Mouse (Mus musculus): Measurements from ENCODE around the gene Mxi1. TPM values are rescaled to one million over a fixed set of nuclear protein-coding genes. Genes with fewer than 3 reads are reported as not detected.

The Mxi1 gene
- polyA plus RNA-seq (2015; fragmentation: Nextera tagmentation; extraction: Ambion mirVana), result 58.9 and 64.0 TPM in 2 replicates

DNA sequence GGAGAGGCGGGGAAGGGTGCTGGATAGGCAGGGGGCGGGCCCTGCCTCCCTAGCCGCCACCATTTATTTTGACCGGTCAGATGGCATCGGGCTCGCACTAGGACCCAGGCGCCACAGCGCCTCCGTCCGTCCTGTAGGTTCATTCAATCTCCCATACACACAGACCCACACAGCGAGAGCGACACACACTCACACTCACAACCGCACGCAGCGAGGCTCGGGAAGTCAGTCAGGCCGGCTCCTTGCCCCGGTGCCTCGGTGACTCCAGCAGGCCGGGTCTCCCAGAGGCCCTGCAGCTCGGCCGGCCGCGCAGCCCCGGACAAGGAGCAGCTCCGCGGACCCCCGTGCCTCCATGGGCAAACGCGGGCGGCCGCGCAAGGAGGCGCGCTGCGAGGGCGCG, at the start of gene Mxi1:
Gene Mxi1, plus strand, starts transcription at position 171 of the 400 bp plus-strand sequence.
- H3K27ac ChIP-seq (ENCODE audit: low read depth, low read length), result peak within 1 kb of the TSS; percentile 94
- H3K9me3 ChIP-seq (ENCODE audit: control insufficient read depth), result no peaks in the 10 kb centered on the region
- H3K4me1 ChIP-seq (replicated peaks; ENCODE audit: control insufficient read depth, insufficient read depth, low read length), result peaks cover 10% of the 10 kb centered on the region; the same call in 1 of the 2 replicates
- H3K36me3 ChIP-seq (ENCODE audit: control insufficient read depth, insufficient read depth), result no peaks in the 10 kb centered on the region
- under 1% methylated on average over 38 of the region's 38 CpGs for WGBS
- TF ChIP-seq CTCF (IDR thresholded peaks at IDR 0.05; ENCODE audit: low read depth), result peak; percentile 72
- peak within 1 kb of the TSS; percentile 92 for H3K9ac ChIP-seq (ENCODE audit: low read depth, low read length)
- peak; percentile 15; the same call in 1 of the 2 replicates for ATAC-seq
- H3K4me2 ChIP-seq (replicated peaks; ENCODE audit: low read depth), result peak within 1 kb of the TSS; percentile 94
- no peaks in the 10 kb centered on the region for H3K27me3 ChIP-seq (replicated peaks; ENCODE audit: control insufficient read depth, insufficient read depth, low read length)
- H3K4me3 ChIP-seq (ENCODE audit: low read depth, low read length), result peak within 1 kb of the TSS; percentile 83

DNA sequence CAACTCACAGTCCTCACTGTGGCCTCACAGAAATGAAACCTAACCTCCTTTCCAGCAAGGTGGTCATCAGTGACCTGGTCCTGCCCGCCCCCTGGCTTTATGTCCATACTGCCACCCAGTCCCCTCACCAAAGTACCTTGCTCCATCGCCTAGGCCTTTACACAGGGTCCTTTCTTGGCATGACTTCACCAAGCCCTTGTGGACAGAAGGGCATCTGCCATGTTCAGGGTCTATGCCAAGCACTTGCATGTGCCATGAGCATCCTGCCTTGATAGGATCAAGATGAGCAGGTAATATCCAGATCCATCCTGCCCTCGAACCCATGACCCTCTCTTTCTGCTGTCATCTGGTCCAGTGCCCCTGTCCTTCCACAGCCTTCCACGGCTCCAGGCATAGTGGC, 49.5 kb upstream of the Mxi1 start:
- Histone ChIP-seq H3K27me3 (replicated peaks; ENCODE audit: control insufficient read depth, insufficient read depth, low read length) (no peaks in the 10 kb centered on the region), H3K4me2 (replicated peaks; ENCODE audit: low read depth) (no peak overlapping the region), H3K4me1 (replicated peaks; ENCODE audit: control insufficient read depth, insufficient read depth, low read length) (no peaks in the 10 kb centered on the region; the same call in 1 of the 2 replicates), H3K27ac (ENCODE audit: low read depth, low read length) (no peak overlapping the region), H3K4me3 (ENCODE audit: low read depth, low read length) (no peak overlapping the region), H3K9me3 (ENCODE audit: control insufficient read depth) (no peaks in the 10 kb centered on the region), H3K9ac (ENCODE audit: low read depth, low read length) (no peak overlapping the region), H3K36me3 (ENCODE audit: control insufficient read depth, insufficient read depth) (no peaks in the 10 kb centered on the region)
- 93% methylated on average over 4 of the region's 4 CpGs for WGBS
- TF ChIP-seq CTCF (IDR thresholded peaks at IDR 0.05; ENCODE audit: low read depth), result no peak
- ATAC-seq, result no peak

DNA sequence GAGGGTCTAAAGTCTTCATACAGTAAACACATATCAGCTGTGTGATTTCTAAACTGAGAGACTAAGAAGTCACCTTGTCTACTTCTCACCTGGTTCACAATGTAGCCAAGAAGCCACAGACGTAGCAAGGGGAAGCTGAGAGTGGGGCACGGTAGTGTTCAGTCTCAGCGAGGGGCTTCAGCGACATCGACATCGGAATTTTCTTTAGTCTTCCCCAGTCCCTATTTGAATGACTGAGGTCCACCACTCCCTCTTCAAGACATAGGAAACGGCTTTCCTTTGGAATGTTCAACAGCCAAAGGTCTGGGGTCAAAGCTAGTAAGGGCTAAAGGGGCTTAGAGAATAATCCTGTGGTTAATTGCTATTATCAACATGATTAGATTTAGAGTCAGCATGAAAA, 48.3 kb upstream of the Mxi1 start:
- Histone ChIP-seq H3K9ac (ENCODE audit: low read depth, low read length) (no peak overlapping the region), H3K4me2 (replicated peaks; ENCODE audit: low read depth) (no peak overlapping the region), H3K27me3 (replicated peaks; ENCODE audit: control insufficient read depth, insufficient read depth, low read length) (no peaks in the 10 kb centered on the region), H3K27ac (ENCODE audit: low read depth, low read length) (no peak overlapping the region), H3K4me1 (replicated peaks; ENCODE audit: control insufficient read depth, insufficient read depth, low read length) (no peaks in the 10 kb centered on the region; the same call in 1 of the 2 replicates), H3K4me3 (ENCODE audit: low read depth, low read length) (no peak overlapping the region), H3K36me3 (ENCODE audit: control insufficient read depth, insufficient read depth) (no peaks in the 10 kb centered on the region), H3K9me3 (ENCODE audit: control insufficient read depth) (no peaks in the 10 kb centered on the region)
- no peak for TF ChIP-seq CTCF (IDR thresholded peaks at IDR 0.05; ENCODE audit: low read depth)
- 73% methylated on average over 7 of the region's 7 CpGs for WGBS
- ATAC-seq, result no peak

DNA sequence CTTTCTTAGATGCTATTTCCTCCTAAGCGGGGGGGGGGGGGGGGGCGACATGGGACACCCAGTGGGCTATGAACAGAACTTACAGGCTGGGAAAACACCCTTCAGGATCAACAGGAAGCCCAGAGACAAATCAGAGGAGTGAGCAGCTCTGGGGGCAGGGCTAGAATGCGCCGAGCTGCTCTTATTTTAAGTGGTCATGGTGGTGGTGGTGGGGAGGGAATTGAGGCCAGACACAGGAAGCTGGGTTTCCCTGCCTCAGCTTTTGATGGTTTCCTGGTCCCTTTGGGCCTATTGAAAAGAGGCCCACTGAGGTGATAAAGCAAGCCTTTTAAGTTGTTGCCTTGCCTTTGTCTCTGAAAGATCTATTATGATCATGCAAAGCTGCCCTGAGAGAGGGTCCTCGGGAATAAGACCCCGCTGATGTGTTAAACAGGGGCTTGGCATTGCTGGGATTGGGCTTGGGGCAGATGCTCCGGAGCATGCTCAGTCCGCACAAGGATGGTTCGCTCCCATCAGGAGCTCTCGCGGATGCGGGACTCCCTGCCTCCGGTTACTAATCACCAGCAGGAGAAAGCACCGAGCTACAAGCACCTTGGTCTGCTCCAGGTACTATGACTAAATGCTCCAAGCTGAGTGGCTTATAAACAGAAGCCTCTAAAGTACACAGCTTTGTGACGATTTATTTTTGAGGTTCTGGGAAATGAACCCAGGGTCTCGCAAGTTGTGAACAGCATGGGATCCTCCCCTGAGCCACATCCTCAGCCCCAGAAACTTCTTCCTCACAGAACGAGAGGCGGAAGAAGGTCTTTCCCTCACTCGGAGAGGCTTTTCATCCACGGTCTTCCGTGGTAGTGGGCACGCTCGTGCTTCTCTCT, 46.2 kb upstream of the Mxi1 start:
- Histone ChIP-seq H3K27me3 (replicated peaks; ENCODE audit: control insufficient read depth, insufficient read depth, low read length) (no peaks in the 10 kb centered on the region), H3K9me3 (ENCODE audit: control insufficient read depth) (no peaks in the 10 kb centered on the region), H3K4me1 (replicated peaks; ENCODE audit: control insufficient read depth, insufficient read depth, low read length) (no peaks in the 10 kb centered on the region; the same call in 1 of the 2 replicates), H3K36me3 (ENCODE audit: control insufficient read depth, insufficient read depth) (no peaks in the 10 kb centered on the region), H3K4me2 (replicated peaks; ENCODE audit: low read depth) (no peak overlapping the region), H3K4me3 (ENCODE audit: low read depth, low read length) (no peak overlapping the region), H3K27ac (ENCODE audit: low read depth, low read length) (no peak overlapping the region), H3K9ac (ENCODE audit: low read depth, low read length) (no peak overlapping the region)
- no peak for ATAC-seq
- WGBS, result 51% methylated on average over 23 of the region's 23 CpGs
- no peak for TF ChIP-seq CTCF (IDR thresholded peaks at IDR 0.05; ENCODE audit: low read depth)

DNA sequence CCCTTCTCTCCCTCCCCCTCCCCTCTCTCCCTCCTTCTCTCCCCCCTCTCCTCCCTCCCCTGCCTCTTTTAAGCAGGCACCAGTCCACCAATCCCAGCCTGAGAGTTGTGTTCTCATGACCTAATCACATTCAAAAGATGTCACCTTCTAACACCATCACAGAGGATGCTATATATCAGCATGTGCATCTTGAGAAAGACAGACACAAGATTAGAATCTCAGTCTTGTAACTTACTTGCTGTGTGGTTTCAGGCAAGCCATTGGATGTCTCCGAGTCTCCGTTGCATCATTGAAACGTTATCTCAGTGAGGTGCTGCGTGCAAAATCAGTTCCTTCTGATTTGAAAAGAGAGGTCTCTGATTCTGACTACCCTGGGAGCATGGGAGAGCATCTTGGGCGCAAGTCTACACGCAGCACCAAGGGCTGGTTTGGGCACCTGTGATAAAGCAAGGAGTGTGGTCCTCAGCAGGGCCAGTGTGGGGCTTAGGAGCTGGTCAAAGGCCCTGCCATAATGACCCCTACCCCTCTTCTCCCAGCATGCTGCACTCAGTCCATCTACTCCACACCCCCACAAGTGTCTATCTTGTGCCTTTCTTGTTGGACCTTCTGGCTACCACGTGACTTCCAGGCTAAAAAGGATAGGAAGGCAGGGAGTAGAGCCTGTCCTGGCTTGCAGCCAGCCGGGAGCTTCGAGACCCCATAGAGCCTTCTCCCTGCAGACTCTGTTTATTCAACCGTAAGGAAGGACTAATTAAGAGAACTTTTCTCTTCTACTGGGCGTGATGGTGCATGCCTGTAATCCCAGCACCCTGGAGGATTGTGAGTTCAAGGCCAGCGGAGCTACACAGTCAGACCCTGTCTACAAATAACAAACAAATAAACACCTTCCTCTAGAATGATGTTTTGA, 45.2 kb upstream of the Mxi1 start:
- Histone ChIP-seq H3K27ac (ENCODE audit: low read depth, low read length) (no peak overlapping the region), H3K4me2 (replicated peaks; ENCODE audit: low read depth) (no peak overlapping the region), H3K27me3 (replicated peaks; ENCODE audit: control insufficient read depth, insufficient read depth, low read length) (no peaks in the 10 kb centered on the region), H3K4me1 (replicated peaks; ENCODE audit: control insufficient read depth, insufficient read depth, low read length) (no peaks in the 10 kb centered on the region), H3K36me3 (ENCODE audit: control insufficient read depth, insufficient read depth) (no peaks in the 10 kb centered on the region), H3K4me3 (ENCODE audit: low read depth, low read length) (no peak overlapping the region), H3K9me3 (ENCODE audit: control insufficient read depth) (no peaks in the 10 kb centered on the region), H3K9ac (ENCODE audit: low read depth, low read length) (no peak overlapping the region)
- ATAC-seq, result no peak
- no peak for TF ChIP-seq CTCF (IDR thresholded peaks at IDR 0.05; ENCODE audit: low read depth)
- WGBS, result 59% methylated on average over 12 of the region's 12 CpGs

DNA sequence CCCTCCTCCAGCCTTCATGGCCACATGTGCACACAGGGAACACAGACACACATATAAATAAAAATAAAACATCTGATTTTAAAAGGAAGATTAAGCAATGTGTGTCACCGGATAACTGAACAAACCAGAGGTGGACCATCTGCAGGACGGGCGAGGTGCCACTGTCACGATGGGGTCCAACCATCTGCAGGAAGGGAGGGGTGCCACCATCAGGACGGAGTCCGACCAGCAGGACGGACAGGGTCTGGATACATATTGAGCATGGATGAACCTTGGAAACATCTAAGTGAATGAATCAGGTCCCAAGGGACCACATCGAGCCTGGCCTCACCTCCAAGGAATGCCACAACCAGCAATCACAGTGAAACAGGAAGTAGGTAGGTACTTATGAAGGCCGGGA, 43.0 kb upstream of the Mxi1 start:
- no peak overlapping the region for H3K9ac ChIP-seq (ENCODE audit: low read depth, low read length)
- no peaks in the 10 kb centered on the region for H3K27me3 ChIP-seq (replicated peaks; ENCODE audit: control insufficient read depth, insufficient read depth, low read length)
- no peak for ATAC-seq
- no peaks in the 10 kb centered on the region for H3K9me3 ChIP-seq (ENCODE audit: control insufficient read depth)
- TF ChIP-seq CTCF (IDR thresholded peaks at IDR 0.05; ENCODE audit: low read depth), result no peak
- H3K27ac ChIP-seq (ENCODE audit: low read depth, low read length), result no peak overlapping the region
- H3K36me3 ChIP-seq (ENCODE audit: control insufficient read depth, insufficient read depth), result no peaks in the 10 kb centered on the region
- no peak overlapping the region for H3K4me2 ChIP-seq (replicated peaks; ENCODE audit: low read depth)
- H3K4me1 ChIP-seq (replicated peaks; ENCODE audit: control insufficient read depth, insufficient read depth, low read length), result no peaks in the 10 kb centered on the region
- no peak overlapping the region for H3K4me3 ChIP-seq (ENCODE audit: low read depth, low read length)
- 84% methylated on average over 9 of the region's 9 CpGs for WGBS

Data from intestine, postnatal 0 days (tissue).